Comparison of ENCODE assay signal across 8 mouse cellular contexts in the genomic region with DNA sequence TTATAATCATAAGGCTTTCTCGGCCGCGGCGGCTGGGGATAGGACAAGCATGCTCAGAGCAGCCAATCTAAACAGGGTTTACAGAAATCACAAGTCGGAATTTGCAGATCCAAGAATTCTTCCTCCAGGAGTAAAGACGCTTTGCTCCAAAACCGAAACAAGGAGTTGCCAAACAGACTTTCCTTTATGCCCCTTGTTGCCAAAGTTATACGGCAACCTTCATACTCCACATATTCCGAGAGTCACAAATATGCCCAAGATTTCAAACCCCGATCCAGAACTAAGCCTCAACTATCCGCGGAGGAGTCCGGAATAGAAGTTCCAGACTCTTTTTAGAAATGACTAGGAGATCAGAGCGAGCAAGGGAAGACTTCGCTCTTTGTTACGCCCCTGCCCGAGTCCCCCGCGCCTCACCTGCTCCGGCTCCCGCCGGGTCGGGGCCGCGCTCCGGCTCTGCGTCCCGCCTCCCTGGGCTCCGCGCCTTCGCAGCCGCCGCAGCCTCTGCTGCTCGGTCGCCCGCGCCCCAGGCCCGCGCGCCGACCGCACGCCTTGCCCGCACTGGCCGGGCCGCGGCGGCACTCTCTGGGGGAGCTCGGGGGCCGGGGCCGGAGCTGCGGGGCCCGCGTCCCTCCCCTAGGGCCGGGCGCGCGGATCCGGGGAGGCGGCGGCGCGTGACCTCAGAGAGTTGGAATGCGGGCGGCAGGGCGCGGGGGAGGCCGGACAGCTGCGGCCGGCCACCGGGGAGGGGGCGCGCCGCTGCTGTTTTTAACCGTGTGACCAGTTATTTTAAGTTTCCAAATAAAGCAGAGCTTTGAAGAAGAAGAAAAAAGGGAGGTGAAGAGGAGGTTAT. TPM values are rescaled to one million over a fixed set of nuclear protein-coding genes. Genes with fewer than 3 reads are reported as not detected.
DNase-seq lines count a peak whose midpoint lies in the region; ATAC-seq and TF ChIP-seq lines count a peak whose summit lies in the region.

Gene Ptpn21, minus strand, starts transcription at position 455 of the 850 bp plus-strand sequence.

- H3K4me3 ChIP-seq in G1E (ENCODE audit: low read depth, low read length) = peak within 1 kb of the TSS; percentile 76
- peak within 1 kb of the TSS; percentile 77 for H3K4me3 ChIP-seq in forebrain, embryonic 11.5 days (ENCODE audit: low read depth, low read length)
- H3K4me3 ChIP-seq in heart, postnatal 0 days (ENCODE audit: low read depth, low read length) = peak within 1 kb of the TSS; percentile 75

- H3K9me3 ChIP-seq in G1E (replicated peaks) = 0 out of 2 replicates have a peak, but pooled peaks cover 1% of the 10 kb centered on the region
- no peaks in the 10 kb centered on the region for H3K9me3 ChIP-seq in forebrain, embryonic 11.5 days (ENCODE audit: control insufficient read depth, low read length)
- no peaks in the 10 kb centered on the region for H3K9me3 ChIP-seq in heart, postnatal 0 days (replicated peaks; ENCODE audit: control insufficient read depth, low read length)

- ATAC-seq in G1E (ENCODE audit: extremely low read depth, insufficient number of reproducible peaks, low FRiP score, poor library complexity, severe bottlenecking) = no peak
- peak; percentile 79 for ATAC-seq in forebrain, embryonic 11.5 days (replicated peaks; ENCODE audit: low FRiP score)
- ATAC-seq in heart, postnatal 0 days (ENCODE audit: insufficient read depth, low read depth) = peak; percentile 84

- H3K9ac ChIP-seq in forebrain, embryonic 11.5 days (ENCODE audit: low read length) = peak within 1 kb of the TSS; percentile 93
- H3K9ac ChIP-seq in heart, postnatal 0 days (replicated peaks; ENCODE audit: low read depth, low read length) = peak within 1 kb of the TSS; percentile 86

- peak within 1 kb of the TSS; percentile 64 for H3K4me2 ChIP-seq in forebrain, embryonic 11.5 days (ENCODE audit: low read depth, low read length, severe bottlenecking)
- H3K4me2 ChIP-seq in heart, postnatal 0 days (ENCODE audit: low read depth, low read length) = peak within 1 kb of the TSS; percentile 67

- peak; percentile 59 for DNase-seq in G1E (ENCODE audit: low spot score)
- peak; percentile 84 for DNase-seq in adrenal gland, postnatal 14 days
- peak; percentile 81 for DNase-seq in forebrain, embryonic 11.5 days (ENCODE audit: low spot score)
- peak; percentile 60 for DNase-seq in heart, postnatal 0 days (ENCODE audit: low spot score)
- DNase-seq in kidney, postnatal 36 days = peak; percentile 70 to 85
- peak; percentile 61 for DNase-seq in mesoderm, embryonic 11.5 days (ENCODE audit: low read depth, low spot score)
- DNase-seq in testis, postnatal 10 days (ENCODE audit: low spot score) = peak; percentile 85
- DNase-seq in spleen, adult 18-20 months = no peak

- peaks cover 56% of the 10 kb centered on the region for H3K4me1 ChIP-seq in G1E (ENCODE audit: insufficient read depth, low read depth, low read length)
- H3K4me1 ChIP-seq in forebrain, embryonic 11.5 days (replicated peaks; ENCODE audit: control insufficient read depth, insufficient read depth, low read length) = peaks cover 12% of the 10 kb centered on the region; the same call in 1 of the 2 replicates
- peaks cover 31% of the 10 kb centered on the region for H3K4me1 ChIP-seq in heart, postnatal 0 days (ENCODE audit: control insufficient read depth, insufficient read depth)

- no peak for TF ChIP-seq EP300 in heart, postnatal 0 days (IDR thresholded peaks at IDR 0.05; ENCODE audit: low read depth)

- no peak for TF ChIP-seq CTCF in G1E (IDR thresholded peaks at IDR 0.05; ENCODE audit: low read depth, low read length)
- TF ChIP-seq CTCF in heart, postnatal 0 days (IDR thresholded peaks at IDR 0.05; ENCODE audit: low read depth) = no peak

- peaks cover 5% of the 10 kb centered on the region for H3K36me3 ChIP-seq in G1E (replicated peaks)
- no peaks in the 10 kb centered on the region for H3K36me3 ChIP-seq in forebrain, embryonic 11.5 days (ENCODE audit: control insufficient read depth, insufficient read depth, low read length)
- H3K36me3 ChIP-seq in heart, postnatal 0 days (replicated peaks; ENCODE audit: control insufficient read depth, insufficient read depth, low read length) = no peaks in the 10 kb centered on the region; the same call in 1 of the 2 replicates

- H3K27me3 ChIP-seq in G1E (ENCODE audit: insufficient read depth, low read length) = peaks cover 16% of the 10 kb centered on the region
- H3K27me3 ChIP-seq in forebrain, embryonic 11.5 days (ENCODE audit: control insufficient read depth, insufficient read depth, low read length) = no peaks in the 10 kb centered on the region
- H3K27me3 ChIP-seq in heart, postnatal 0 days (ENCODE audit: control insufficient read depth, insufficient read depth, low read length) = no peaks in the 10 kb centered on the region

- WGBS in forebrain, embryonic 11.5 days = under 1% methylated on average over 70 of the region's 75 CpGs
- under 1% methylated on average over 75 of the region's 75 CpGs for WGBS in heart, postnatal 0 days

- 0 out of 2 replicates have a peak within 1 kb of the TSS, but pooled peaks have one; percentile 32 for H3K27ac ChIP-seq in forebrain, embryonic 11.5 days (ENCODE audit: low read depth, low read length)
- H3K27ac ChIP-seq in heart, postnatal 0 days (ENCODE audit: low read depth) = peak within 1 kb of the TSS; percentile 93

RNA-seq across cellular contexts. Expression of gene Ptpn21, which starts in this region (rescaled TPM):
- 35.4 and 36.5 TPM in 2 replicates for total RNA-seq in G1E (2014; fragmentation: Nextera tagmentation)
- total RNA-seq in G1E (2017) = 7.2 and 7.7 TPM in 2 replicates
- 6.7 and 9.0 TPM in 2 replicates for polyA plus RNA-seq in G1E (2012)
- 18.5 and 19.8 TPM in 2 replicates for total RNA-seq in adrenal gland, postnatal 14 days (2021)
- 12.0 and 12.8 TPM in 2 replicates for polyA plus RNA-seq in forebrain, embryonic 11.5 days (2014; fragmentation: Nextera tagmentation; extraction: Ambion mirVana)
- total RNA-seq in heart, postnatal 0 days (2014; rRNA removed; ENCODE audit: low replicate concordance) = 8.7 and 16.0 TPM in 2 replicates
- 5.4 and 6.0 TPM in 2 replicates for polyA plus RNA-seq in heart, postnatal 0 days (2015; fragmentation: Nextera tagmentation; extraction: Ambion mirVana)

Comparison
In these comparisons a context has a peak if more than half of its experiments do, and no peak if none do; other contexts are left out.
1. DNase-seq: peak in G1E (single experiment), adrenal gland, postnatal 14 days (single experiment), forebrain, embryonic 11.5 days (single experiment), heart, postnatal 0 days (single experiment), kidney, postnatal 36 days (2 of 2), mesoderm, embryonic 11.5 days (single experiment) and testis, postnatal 10 days (single experiment); none in spleen, adult 18-20 months (0 of 2).
2. Peak in every context shown above with its lines, with median percentiles within 50 percentile points of each other: H3K4me3 ChIP-seq.